Mouse (Mus musculus): ENCODE results near the gene Dync1h1.

Gene Dync1h1

GRCm38 (mm10) chr12:110601241-110602218 is at the start of gene Dync1h1:
TSS of gene Dync1h1 (plus strand) at chr12:110601452.
- DNase-seq (ENCODE audit: low spot score) = peak; percentile 87

GRCm38 (mm10) chr12:110552113-110552512 is 49.1 kb upstream of the Dync1h1 start:
- DNase-seq (ENCODE audit: low spot score) = no peak

GRCm38 (mm10) chr12:110553362-110553761 is 47.9 kb upstream of the Dync1h1 start:
- no peak for DNase-seq (ENCODE audit: low spot score)

GRCm38 (mm10) chr12:110555536-110556240 is 45.6 kb upstream of the Dync1h1 start:
- DNase-seq (ENCODE audit: low spot score) = no peak

GRCm38 (mm10) chr12:110556861-110557628 is 44.2 kb upstream of the Dync1h1 start:
- DNase-seq (ENCODE audit: low spot score) = peak; percentile 34

GRCm38 (mm10) chr12:110558175-110558574 is 43.1 kb upstream of the Dync1h1 start:
- DNase-seq (ENCODE audit: low spot score) = no peak

GRCm38 (mm10) chr12:110563383-110563782 is 37.9 kb upstream of the Dync1h1 start:
- DNase-seq (ENCODE audit: low spot score) = no peak

- DNase-seq (ENCODE audit: low spot score) = no peak
Measured at GRCm38 (mm10) chr12:110564848-110565247, 36.4 kb upstream of the Dync1h1 start.

- no peak for DNase-seq (ENCODE audit: low spot score)
Measured at GRCm38 (mm10) chr12:110566366-110566765, 34.9 kb upstream of the Dync1h1 start.

- no peak for DNase-seq (ENCODE audit: low spot score)
Measured at GRCm38 (mm10) chr12:110571050-110571449, 30.2 kb upstream of the Dync1h1 start.

GRCm38 (mm10) chr12:110572351-110572750 is 28.9 kb upstream of the Dync1h1 start:
- no peak for DNase-seq (ENCODE audit: low spot score)

GRCm38 (mm10) chr12:110573635-110574034 is 27.6 kb upstream of the Dync1h1 start:
- no peak for DNase-seq (ENCODE audit: low spot score)

GRCm38 (mm10) chr12:110575926-110576325 is 25.3 kb upstream of the Dync1h1 start:
- no peak for DNase-seq (ENCODE audit: low spot score)

- no peak for DNase-seq (ENCODE audit: low spot score)
Measured at GRCm38 (mm10) chr12:110578333-110578732, 22.9 kb upstream of the Dync1h1 start.

- no peak for DNase-seq (ENCODE audit: low spot score)
Measured at GRCm38 (mm10) chr12:110588622-110589021, 12.6 kb upstream of the Dync1h1 start.

GRCm38 (mm10) chr12:110590804-110591259 is 10.4 kb upstream of the Dync1h1 start:
- DNase-seq (ENCODE audit: low spot score) = no peak

- peak; percentile 99 for DNase-seq (ENCODE audit: low spot score)
Measured at GRCm38 (mm10) chr12:110591260-110591883, 9.9 kb upstream of the Dync1h1 start.

GRCm38 (mm10) chr12:110598527-110598926 is 2.7 kb upstream of the Dync1h1 start:
- DNase-seq (ENCODE audit: low spot score) = peak; percentile 71

- DNase-seq (ENCODE audit: low spot score) = no peak
Measured at GRCm38 (mm10) chr12:110599791-110600190, 1.5 kb upstream of the Dync1h1 start.

GRCm38 (mm10) chr12:110600225-110600991 is 844 bp upstream of the Dync1h1 start:
- DNase-seq (ENCODE audit: low spot score) = no peak

- DNase-seq (ENCODE audit: low spot score) = no peak
Measured at GRCm38 (mm10) chr12:110606161-110606560, 4.9 kb downstream of the Dync1h1 start.

All from adipocyte (in vitro differentiated cells).